Mouse (Mus musculus) cerebellum, adult 9-11 months (tissue): ENCODE data around the gene Sparc.
A peak's percentile ranks its signal among the peaks of the same experiment; 100 is the strongest.
"Not testable (repeated sequence)": the region's sequence is repeated elsewhere in the genome, so short reads cannot be mapped to it uniquely, and the experiment has no call there.

ENCODE experiments used
- DNase-seq: peaks from one replicate; pipeline ENCODE4 v3.0.0; 2022

The Sparc gene

DNA sequence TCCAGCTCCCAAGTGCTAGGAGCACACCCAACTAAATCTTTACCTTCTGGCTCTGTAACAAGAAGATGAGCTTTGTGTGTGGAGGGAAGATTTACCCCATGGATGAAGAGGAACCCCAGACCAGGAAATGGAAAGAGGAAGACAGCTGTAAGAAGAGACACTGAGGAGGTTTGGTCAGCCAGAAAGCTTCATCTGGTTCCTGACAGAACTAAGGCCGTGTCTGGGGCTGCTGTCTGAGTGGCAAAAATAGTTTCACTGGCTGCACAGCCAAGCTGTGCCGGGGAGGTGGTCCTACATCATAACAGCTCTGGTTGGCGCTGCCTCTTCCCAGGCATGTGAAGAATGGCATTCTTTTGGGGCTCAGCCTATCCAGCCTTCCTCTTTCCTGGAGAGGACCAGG lies 10.0 kb upstream of the Sparc start:
- DNase-seq: no peak

DNA sequence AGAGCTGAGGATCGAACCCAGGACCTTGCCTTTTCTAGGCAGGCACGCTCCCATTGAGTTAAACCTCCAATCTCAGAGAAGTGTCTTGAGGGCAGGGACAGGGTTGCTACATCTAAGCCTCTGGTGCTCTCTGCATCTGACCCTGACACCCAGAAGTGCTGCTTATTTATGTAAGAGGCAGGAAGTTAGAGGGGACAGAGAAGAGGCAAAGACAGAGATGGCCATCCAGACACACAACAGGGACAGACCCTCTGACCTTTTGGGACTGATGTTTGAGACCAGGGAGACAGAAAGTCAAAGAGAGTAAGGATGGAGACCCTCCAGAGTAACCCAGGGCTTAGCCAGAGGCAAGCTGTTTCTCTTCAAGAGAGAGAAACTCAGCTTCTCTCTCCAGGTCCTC lies 7.0 kb upstream of the Sparc start:
- no peak for DNase-seq

GRCm38 (mm10) chr11:55428186-55429012 lies 5.4 kb upstream of the Sparc start:
- DNase-seq: peak; percentile 71

DNA sequence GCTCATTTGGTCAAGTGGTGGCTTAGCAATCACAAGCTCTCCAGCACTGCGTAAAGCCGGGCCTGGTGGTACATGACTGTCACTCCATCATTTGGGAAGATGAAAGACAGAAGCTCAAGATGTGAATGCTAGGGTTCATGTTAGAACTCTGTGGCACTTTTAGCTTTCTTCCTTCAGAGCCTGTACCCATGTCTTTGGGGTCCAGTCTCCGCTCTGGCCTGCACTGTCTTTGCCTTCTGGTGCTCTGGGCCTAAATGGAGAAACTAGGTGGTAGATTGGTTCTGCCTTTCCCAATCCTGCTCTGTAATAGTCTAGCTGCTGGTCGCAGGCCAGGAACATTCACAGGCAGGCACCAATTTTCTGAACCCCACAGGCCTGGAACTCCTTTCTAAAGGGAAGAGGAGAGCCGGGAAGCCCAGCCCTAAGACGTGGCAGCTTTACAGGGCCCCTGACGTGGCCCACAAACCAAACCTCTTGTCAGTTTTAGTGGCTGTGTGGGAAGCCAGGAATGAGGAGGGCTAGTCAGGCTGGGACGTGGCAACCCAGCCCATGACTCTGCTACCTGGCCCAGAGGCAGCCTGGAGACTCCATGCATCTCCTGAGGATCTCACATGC lies 1.9 kb upstream of the Sparc start:
- DNase-seq: no peak

DNA sequence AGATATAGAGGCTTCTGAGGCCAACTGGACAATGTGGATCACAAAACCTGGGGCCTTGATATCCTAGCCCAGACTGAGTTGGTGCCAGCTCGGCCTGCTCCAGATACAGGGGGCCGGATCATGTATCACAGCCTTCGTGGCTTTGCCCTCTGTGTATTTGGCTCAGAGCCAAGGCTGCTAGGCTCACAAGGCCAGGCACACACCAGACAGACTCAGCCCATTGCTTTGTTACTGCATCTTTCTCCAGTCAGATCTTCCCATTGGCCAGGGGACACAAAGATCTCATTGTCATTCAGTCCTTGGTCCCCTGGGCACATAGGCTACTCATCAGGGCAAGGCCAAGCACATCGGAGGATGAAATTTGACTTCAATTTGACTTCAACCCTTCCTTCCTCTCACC lies 773 bp upstream of the Sparc start:
- peak; percentile 66 for DNase-seq

- DNase-seq: no peak
Observed at GRCm38 (mm10) chr11:55419678-55420307, 3.2 kb downstream of the Sparc start.

DNA sequence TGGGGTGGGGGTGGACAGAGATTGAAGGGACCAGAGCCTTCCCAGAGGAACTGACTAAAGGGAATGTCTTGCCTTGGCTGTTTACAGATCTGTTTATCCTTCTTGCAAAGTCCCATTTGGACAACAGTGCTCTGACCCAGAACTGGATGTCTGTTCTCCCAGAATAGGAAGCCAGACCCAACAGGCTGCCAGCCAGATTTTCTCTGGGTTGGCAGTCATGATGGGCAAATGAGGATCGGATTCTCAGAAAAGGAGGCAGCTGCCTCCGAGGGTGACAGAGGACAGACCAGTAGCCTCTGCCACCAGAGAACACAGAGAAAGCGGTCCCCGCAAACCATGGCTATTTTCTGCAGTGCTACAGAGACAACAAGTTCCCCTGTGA lies 3.7 kb downstream of the Sparc start:
- peak; percentile 87 for DNase-seq

DNA sequence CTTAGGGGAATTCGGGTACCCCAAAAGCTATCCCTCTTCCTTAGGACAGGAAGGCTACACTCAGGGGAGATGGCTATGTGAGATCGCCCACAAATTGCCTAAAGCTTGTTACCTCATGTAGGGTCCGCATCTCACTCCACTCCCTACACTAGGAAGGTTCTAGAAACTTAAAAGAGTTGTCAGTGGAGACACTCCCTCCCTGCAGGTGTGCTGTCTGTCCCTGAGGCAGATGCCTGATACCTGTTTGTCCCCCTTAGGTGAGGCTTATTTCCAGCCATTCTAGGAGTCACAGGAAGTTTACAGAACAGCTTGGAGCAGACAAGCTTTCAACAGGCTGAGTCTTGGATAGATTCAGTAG lies 4.3 kb downstream of the Sparc start:
- no peak for DNase-seq

DNA sequence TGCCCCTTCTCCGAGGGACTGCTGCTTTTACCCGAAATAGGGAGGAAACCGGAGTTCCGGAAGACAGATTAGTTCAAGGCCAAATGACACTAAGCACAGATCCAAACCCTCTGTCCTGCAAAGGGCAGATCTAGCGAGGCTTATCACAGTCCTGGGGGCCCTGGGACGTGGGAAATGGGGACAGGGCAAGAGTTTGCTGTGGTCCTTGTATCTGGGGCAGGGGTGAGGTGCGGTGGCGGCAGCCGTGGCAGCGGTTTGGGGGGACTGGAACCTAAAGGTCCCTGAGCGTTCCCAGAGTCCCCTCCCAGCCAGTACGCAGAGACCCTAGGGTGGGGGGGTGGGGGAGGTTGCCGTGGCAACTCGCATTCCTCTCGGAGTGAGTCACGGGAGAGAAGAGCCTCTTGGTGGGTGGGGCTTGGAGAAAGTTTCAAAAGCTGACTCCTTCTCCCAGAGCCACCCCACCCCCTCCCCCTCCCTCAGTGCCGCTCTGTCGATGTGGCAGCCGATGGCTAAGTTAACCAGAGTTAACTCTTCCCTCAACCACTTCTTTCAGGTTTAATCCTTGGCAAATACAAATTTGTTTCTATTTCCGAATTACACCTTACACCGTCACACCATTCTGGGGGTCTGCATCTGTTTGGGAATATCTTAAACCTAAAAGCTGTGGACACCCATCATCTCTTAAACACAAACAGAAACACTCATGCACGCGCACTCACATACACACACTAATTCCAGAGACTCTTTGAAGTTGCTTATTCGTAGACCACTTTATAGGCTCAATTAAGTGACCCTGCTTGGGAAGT lies 4.9 kb downstream of the Sparc start:
- DNase-seq: no peak

DNA sequence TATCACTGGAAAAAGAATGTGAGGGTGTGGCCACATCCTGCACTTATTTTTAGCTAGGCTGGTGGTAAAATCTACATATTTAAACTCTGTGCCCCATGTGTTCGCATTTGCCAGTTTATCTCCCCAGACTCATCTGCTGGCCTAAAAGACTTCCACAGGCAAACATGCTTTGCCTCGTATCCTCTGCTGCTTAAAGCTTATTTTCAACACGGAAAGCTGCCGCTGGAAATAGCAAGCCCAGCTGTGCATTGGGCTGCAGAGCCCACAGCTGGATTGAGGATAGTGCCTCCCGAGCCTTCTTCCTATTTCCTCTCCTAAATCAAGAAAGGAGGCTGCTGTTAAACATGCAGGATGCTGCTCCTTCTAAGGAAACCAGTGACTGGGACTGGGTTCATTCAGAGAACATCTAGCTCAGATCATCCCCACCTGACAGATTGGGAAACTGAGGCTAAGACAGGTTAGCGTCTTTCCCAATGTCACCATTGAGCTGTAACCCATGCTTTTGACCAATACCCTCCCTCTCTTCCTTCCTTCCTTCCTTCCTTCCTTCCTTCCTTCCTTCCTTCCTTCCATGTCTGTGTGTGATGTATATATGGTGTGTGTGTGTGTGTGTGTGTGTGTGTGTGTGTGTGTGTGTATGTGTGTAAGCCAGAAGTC lies 6.2 kb downstream of the Sparc start:
- DNase-seq: no peak

DNA sequence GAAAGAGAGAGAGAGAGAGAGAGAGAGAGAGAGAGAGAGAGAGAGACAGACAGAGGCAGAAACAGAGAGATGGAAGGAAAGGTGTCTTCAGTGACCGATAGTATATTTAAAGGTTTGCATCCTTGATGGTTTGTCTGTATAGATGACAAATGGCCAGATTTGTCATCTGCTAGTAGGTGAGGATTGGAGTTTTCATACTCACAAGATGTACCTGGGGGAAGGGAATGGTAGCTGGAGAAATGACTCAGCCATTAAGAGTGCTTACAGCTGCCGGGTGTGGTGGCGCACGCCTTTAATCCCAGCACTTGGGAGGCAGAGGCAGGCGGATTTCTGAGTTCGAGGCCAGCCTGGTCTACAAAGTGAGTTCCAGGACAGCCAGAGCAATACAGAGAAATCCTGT lies 7.3 kb downstream of the Sparc start:
- not testable (repeated sequence) for DNase-seq

- no peak for DNase-seq
Observed at GRCm38 (mm10) chr11:55415036-55415704, 7.8 kb downstream of the Sparc start.

GRCm38 (mm10) chr11:55414314-55414713 lies 8.7 kb downstream of the Sparc start:
- DNase-seq: no peak

DNA sequence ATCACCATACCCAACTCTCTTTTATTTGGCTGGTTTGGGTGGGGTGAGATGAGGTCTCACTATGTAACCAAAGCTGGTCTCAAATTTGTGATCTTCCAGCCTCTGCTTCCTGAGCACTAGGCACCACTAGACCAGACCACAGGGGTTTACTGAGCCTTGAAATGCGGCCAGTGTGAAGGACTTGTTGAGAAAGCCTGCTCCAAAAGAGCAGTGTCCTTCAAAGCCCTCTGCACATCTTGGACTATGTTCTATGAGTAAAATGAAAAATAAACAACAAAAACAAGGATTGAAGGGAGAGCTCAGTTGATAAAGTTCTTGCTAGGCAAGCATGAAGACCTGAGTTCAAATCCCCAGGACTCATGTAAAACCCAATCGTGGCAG lies 9.6 kb downstream of the Sparc start:
- DNase-seq: no peak

- DNase-seq: no peak
Observed at GRCm38 (mm10) chr11:55412680-55413415, 10.1 kb downstream of the Sparc start.

- no peak for DNase-seq
Observed at GRCm38 (mm10) chr11:55412034-55412433, 10.9 kb downstream of the Sparc start.

- DNase-seq: no peak
Observed at GRCm38 (mm10) chr11:55410502-55410901, 12.5 kb downstream of the Sparc start.

GRCm38 (mm10) chr11:55410005-55410404 lies 13.0 kb downstream of the Sparc start:
- no peak for DNase-seq

DNA sequence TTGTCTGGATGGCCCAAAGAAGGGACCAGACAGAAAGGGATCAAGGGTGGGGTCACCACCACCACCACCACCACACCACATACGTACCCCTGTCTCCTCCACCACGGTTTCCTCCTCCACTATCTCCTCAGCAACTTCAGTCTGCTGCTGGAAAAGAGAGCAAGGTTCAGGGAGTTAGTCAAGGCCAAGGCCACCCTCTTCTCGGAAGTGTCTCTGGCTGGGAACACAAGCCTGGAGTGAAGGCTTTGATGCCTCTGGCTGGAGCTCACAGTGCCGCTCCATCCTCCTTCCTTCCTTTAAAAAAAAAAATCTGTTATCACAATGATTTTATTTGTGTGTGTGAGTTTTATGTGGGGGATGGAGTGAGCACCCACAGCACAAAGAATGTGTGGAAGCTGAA lies 15.8 kb downstream of the Sparc start:
- DNase-seq: no peak

DNA sequence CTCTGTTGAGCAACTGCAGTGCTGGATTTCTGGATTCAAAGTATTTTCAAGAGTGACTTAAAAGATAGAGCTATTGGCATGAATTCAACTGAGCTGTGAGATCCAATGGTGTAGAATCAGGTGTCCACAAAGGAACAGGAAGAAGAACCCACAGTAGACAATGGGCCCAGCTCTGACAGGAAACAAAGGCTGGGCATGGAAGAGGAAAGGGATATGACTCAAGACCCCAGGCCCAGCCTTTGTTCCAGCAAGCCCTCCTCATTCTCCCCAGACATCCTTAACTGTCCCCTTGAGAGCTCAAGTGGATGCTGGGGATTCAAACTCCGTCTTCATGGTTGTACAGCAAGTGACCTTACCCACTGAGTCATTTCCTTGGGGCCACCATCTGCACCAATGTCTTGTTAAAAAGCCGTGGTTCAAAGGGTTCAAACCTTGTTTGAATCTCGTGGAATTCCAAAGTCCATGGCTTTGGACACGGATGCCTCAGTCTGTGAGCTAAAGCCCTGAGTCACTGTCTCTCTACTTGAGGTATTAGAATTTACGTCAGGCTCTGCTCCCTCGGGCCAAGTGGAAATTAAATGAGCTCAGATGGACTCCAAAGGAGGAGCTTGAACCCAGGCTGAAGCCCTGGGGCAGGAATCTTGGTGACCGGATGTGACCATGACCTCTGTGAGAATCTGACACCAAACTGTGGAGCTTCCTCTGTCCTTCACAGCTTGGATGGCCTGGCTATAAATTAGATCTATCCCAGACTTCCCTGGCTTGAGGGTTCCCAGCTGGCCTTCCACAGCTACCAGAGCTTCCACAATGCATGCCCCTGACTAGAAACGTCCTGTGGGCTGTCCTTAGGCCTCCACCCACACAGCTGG lies 17.1 kb downstream of the Sparc start:
- DNase-seq: no peak
